Mouse (Mus musculus): ENCODE measurements around the gene Armcx6. TPM values are rescaled to one million over a fixed set of nuclear protein-coding genes. Genes with fewer than 3 reads are reported as not detected.

The Armcx6 gene
- polyA plus RNA-seq, 1 experiment from 2014 or later: 10.8 TPM

Small RNA genes lying within 50 kb of the gene (microRNA-seq; reads per million reads assigned to microRNA genes)
- gene Mir7093 (ENCODE audit: borderline number of aligned reads): not detected

Other genes with a start within 250 kb of the Armcx6 start
- 90.1 and 104 TPM in 2 replicates for gene Timm8a1, start 209.6 kb downstream of the Armcx6 start, polyA plus RNA-seq (2015; fragmentation: Nextera tagmentation; extraction: Ambion mirVana)
- 3.5 and 4.1 TPM in 2 replicates for gene Btk, start 167.8 kb downstream of the Armcx6 start, polyA plus RNA-seq (2015; fragmentation: Nextera tagmentation; extraction: Ambion mirVana)
- 605 and 639 TPM in 2 replicates for gene Rpl36a, start 165.8 kb downstream of the Armcx6 start, polyA plus RNA-seq (2015; fragmentation: Nextera tagmentation; extraction: Ambion mirVana)
- gene Gla, start 150.3 kb downstream of the Armcx6 start, polyA plus RNA-seq (2015; fragmentation: Nextera tagmentation; extraction: Ambion mirVana): 4.9 and 7.1 TPM in 2 replicates
- gene Hnrnph2, start 150.2 kb downstream of the Armcx6 start, polyA plus RNA-seq (2015; fragmentation: Nextera tagmentation; extraction: Ambion mirVana): 123 and 128 TPM in 2 replicates
- 0.94 and 1.3 TPM in 2 replicates for gene Armcx4, start 64.9 kb downstream of the Armcx6 start, polyA plus RNA-seq (2015; fragmentation: Nextera tagmentation; extraction: Ambion mirVana)
- 12.7 and 14.2 TPM in 2 replicates for gene Armcx1, start 33.5 kb downstream of the Armcx6 start, polyA plus RNA-seq (2015; fragmentation: Nextera tagmentation; extraction: Ambion mirVana)
- gene Armcx3, start 5.2 kb upstream of the Armcx6 start, polyA plus RNA-seq (2015; fragmentation: Nextera tagmentation; extraction: Ambion mirVana): 25.7 and 26.4 TPM in 2 replicates
- gene Armcx2, start 57.8 kb upstream of the Armcx6 start, polyA plus RNA-seq (2015; fragmentation: Nextera tagmentation; extraction: Ambion mirVana): 14.3 and 14.7 TPM in 2 replicates
- 0.58 and 0.68 TPM in 2 replicates for gene Nxf2, start 213.3 kb upstream of the Armcx6 start, polyA plus RNA-seq (2015; fragmentation: Nextera tagmentation; extraction: Ambion mirVana)